Mouse (Mus musculus) layer of hippocampus, postnatal 10 days (tissue): ENCODE measurements at regions not wholly inside any gene's neighbourhood (a gene's known extent, or its start where the extent isn't known, plus 50 kb on each side); places are given as distances from the start of the nearest gene placed in this dataset.

Experiments used
- DNase-seq, 2 experiments: peaks; one replicate each; pipeline ENCODE4 v3.0.0; 2021; ENCODE audit warnings: low spot score in 2 of 2

- no peak for DNase-seq
Measured at GRCm38 (mm10) chr5:73872641-73873421, 195.4 kb downstream of the Usp46 start.

GRCm38 (mm10) chr5:73874770-73875169, 193.5 kb downstream of the Usp46 start:
- no peak for DNase-seq

GRCm38 (mm10) chr5:73875847-73876246, 192.4 kb downstream of the Usp46 start:
- no peak for DNase-seq

- no peak for DNase-seq
Measured at GRCm38 (mm10) chr5:73880936-73881335, 187.3 kb downstream of the Usp46 start.

GRCm38 (mm10) chr5:73881941-73882340, 186.3 kb downstream of the Usp46 start:
- no peak for DNase-seq

- no peak for DNase-seq
Measured at GRCm38 (mm10) chr5:73884998-73885397, 183.2 kb downstream of the Usp46 start.

GRCm38 (mm10) chr5:73885691-73886090, 182.5 kb downstream of the Usp46 start:
- no peak for DNase-seq

- no peak for DNase-seq
Measured at GRCm38 (mm10) chr5:73887306-73887958, 180.8 kb downstream of the Usp46 start.

- no peak for DNase-seq
Measured at GRCm38 (mm10) chr5:73888391-73888790, 179.8 kb downstream of the Usp46 start.

- DNase-seq = no peak
Measured at GRCm38 (mm10) chr5:73889342-73889741, 178.9 kb downstream of the Usp46 start.

- no peak for DNase-seq
Measured at GRCm38 (mm10) chr5:73890942-73891341, 177.3 kb downstream of the Usp46 start.

GRCm38 (mm10) chr5:73891606-73892005, 176.6 kb downstream of the Usp46 start:
- DNase-seq = no peak

GRCm38 (mm10) chr5:73892440-73893225, 175.6 kb downstream of the Usp46 start:
- no peak for DNase-seq

- no peak for DNase-seq
Measured at GRCm38 (mm10) chr5:73895186-73895585, 173.0 kb downstream of the Usp46 start.

- no peak for DNase-seq
Measured at GRCm38 (mm10) chr5:73896785-73897184, 171.4 kb downstream of the Usp46 start.

- no peak for DNase-seq
Measured at GRCm38 (mm10) chr5:73901651-73902050, 166.6 kb downstream of the Usp46 start.

GRCm38 (mm10) chr5:73902470-73903218, 165.6 kb downstream of the Usp46 start:
- DNase-seq = no peak

- peak in 1 of 2 experiments; percentile 6 for DNase-seq
Measured at GRCm38 (mm10) chr5:73903219-73903570, 165.0 kb downstream of the Usp46 start.

GRCm38 (mm10) chr5:73904146-73904811, 164.0 kb downstream of the Usp46 start:
- DNase-seq = no peak

GRCm38 (mm10) chr5:73912149-73912548, 156.1 kb downstream of the Usp46 start:
- DNase-seq = no peak

GRCm38 (mm10) chr5:73913116-73913515, 155.1 kb downstream of the Usp46 start:
- DNase-seq = no peak
